In genomic region chr14:18300676-18301075, GRCm38 (mm10) we compare ENCODE assay signal across 18 mouse cellular contexts. TPM values are rescaled to one million over a fixed set of nuclear protein-coding genes. Genes with fewer than 3 reads are reported as not detected.
A peak's percentile ranks its signal among the peaks of the same experiment; 100 is the strongest.
DNase-seq lines count a peak whose midpoint lies in the region; ATAC-seq and TF ChIP-seq lines count a peak whose summit lies in the region.
"Had no signal": no experiment of that assay in that cellular context is flagged by ENCODE, and none has a peak within 500 bp of the region (broad histone marks: within the 10 kb centered on the region; RNA-seq: fewer than 3 reads in every experiment).

No protein-coding gene starts in this region.

- peaks cover 12% of the 10 kb centered on the region for H3K79me2 ChIP-seq in liver, adult 2 months (ENCODE audit: control insufficient read depth, insufficient read depth, low read length)

- H3K4me2 ChIP-seq in liver, embryonic 12.5 days: no peak overlapping the region
- H3K4me2 ChIP-seq: forebrain, embryonic 15.5 days; heart, embryonic 13.5 days had no signal

- no peak for DNase-seq in gastrocnemius, adult 2 months
- DNase-seq in gastrocnemius, postnatal 36 days: no peak
- peak; percentile 23 for DNase-seq in liver, adult 2 months (ENCODE audit: extremely low read depth, low read depth, low spot score)
- DNase-seq in ES-CJ7 (ENCODE audit: low read depth, low spot score): peak; percentile 19
- no peak for DNase-seq in spleen, adult 18-20 months
- no peak for DNase-seq in right cerebral cortex, postnatal 36 days (ENCODE audit: low spot score in 2 of 2)
- DNase-seq: cerebellum, adult 18-20 months; embryo, embryonic 11 days; gastrocnemius, postnatal 10 days; kidney, adult 18-20 months; lung, adult 2 months; right cerebral cortex, adult 18-20 months; thymus, adult 18-20 months had no signal

- peak; percentile 39 for TF ChIP-seq CTCF in gastrocnemius, adult 2 months (IDR thresholded peaks at IDR 0.05)
- no peak for TF ChIP-seq CTCF in liver, adult 2 months (IDR thresholded peaks at IDR 0.05; ENCODE audit: low read depth, low read length)

- H3K9me3 ChIP-seq in liver, embryonic 12.5 days (replicated peaks): no peaks in the 10 kb centered on the region
- H3K9me3 ChIP-seq: forebrain, embryonic 15.5 days; heart, embryonic 13.5 days; limb, embryonic 10.5 days had no signal

- H3K4me3 ChIP-seq in gastrocnemius, adult 2 months: no peak overlapping the region
- no peak overlapping the region for H3K4me3 ChIP-seq in liver, adult 2 months (ENCODE audit: insufficient read depth, low read depth, low read length)
- no peak overlapping the region for H3K4me3 ChIP-seq in liver, embryonic 12.5 days
- H3K4me3 ChIP-seq: forebrain, embryonic 15.5 days; heart, embryonic 13.5 days; limb, embryonic 10.5 days had no signal

- H3K4me1 ChIP-seq in liver, adult 2 months (ENCODE audit: control insufficient read depth, insufficient read depth, low read length): peaks cover 3% of the 10 kb centered on the region
- H3K4me1 ChIP-seq in liver, embryonic 12.5 days: peaks cover 19% of the 10 kb centered on the region
- H3K4me1 ChIP-seq: forebrain, embryonic 15.5 days; limb, embryonic 10.5 days had no signal

- 86% methylated on average over 2 of the region's 2 CpGs for WGBS in liver, adult 2 months
- 69% methylated on average over 2 of the region's 2 CpGs for WGBS in liver, embryonic 12.5 days (ENCODE audit: insufficient replicate concordance)

- ATAC-seq in liver, embryonic 12.5 days: no peak
- peak; percentile 52 for ATAC-seq in inflammation-experienced regulatory T-cells, adult 6 months
- ATAC-seq: forebrain, embryonic 15.5 days had no signal

- H3K9ac ChIP-seq in liver, adult 2 months (ENCODE audit: low read depth, low read length): no peak overlapping the region
- H3K9ac ChIP-seq in liver, embryonic 12.5 days: no peak overlapping the region
- H3K9ac ChIP-seq: forebrain, embryonic 15.5 days; heart, embryonic 13.5 days had no signal

- no peak for TF ChIP-seq POLR2A in liver, adult 2 months (IDR thresholded peaks at IDR 0.05; ENCODE audit: extremely low read depth, insufficient read depth, low read length)

- intact Hi-C loops in gastrocnemius, adult 2 months (cut with DNase I): no loop called here
- intact Hi-C loops in gastrocnemius, postnatal 36 days (cut with DNase I): no loop called here

- H3K27ac ChIP-seq in gastrocnemius, adult 2 months: peak overlapping the region; percentile 90; the same call in 1 of the 2 replicates
- H3K27ac ChIP-seq in liver, adult 2 months (replicated peaks; ENCODE audit: insufficient read depth, low read depth, low read length): no peak overlapping the region
- no peak overlapping the region for H3K27ac ChIP-seq in liver, embryonic 12.5 days
- H3K27ac ChIP-seq: forebrain, embryonic 15.5 days; heart, embryonic 13.5 days; limb, embryonic 10.5 days had no signal

- no peaks in the 10 kb centered on the region for H3K27me3 ChIP-seq in liver, adult 2 months (ENCODE audit: control insufficient read depth, insufficient read depth, low read length)
- no peaks in the 10 kb centered on the region for H3K27me3 ChIP-seq in liver, embryonic 12.5 days (replicated peaks)
- H3K27me3 ChIP-seq: forebrain, embryonic 15.5 days; heart, embryonic 13.5 days had no signal

- no peaks in the 10 kb centered on the region; the same call in 1 of the 2 replicates for H3K36me3 ChIP-seq in liver, adult 2 months (ENCODE audit: control insufficient read depth, insufficient read depth, low read length)
- peaks cover 13% of the 10 kb centered on the region; the same call in 1 of the 2 replicates for H3K36me3 ChIP-seq in liver, embryonic 12.5 days
- H3K36me3 ChIP-seq: forebrain, embryonic 15.5 days had no signal

RNA-seq across cellular contexts. Expression of gene Rpl15, which starts 29.5 kb away (rescaled TPM):
- total RNA-seq in gastrocnemius, adult 2 months (2021): 100 to 1,000 TPM; 519 to 581 TPM
- 100 to 1,000 TPM; 451 to 512 TPM for total RNA-seq in gastrocnemius, postnatal 36 days (2021)
- 138 and 173 TPM in 2 replicates for total RNA-seq in liver, adult 2 months (2014; rRNA removed)
- 169 and 170 TPM in 2 replicates for polyA plus RNA-seq in liver, adult 2 months (2012; rRNA removed)
- 393 and 396 TPM in 2 replicates for polyA plus RNA-seq in liver, embryonic 12.5 days (2016; fragmentation: Nextera tagmentation; extraction: Ambion mirVana)
- 1,000 to 10,000 TPM in 2 of 3 experiments, 100 to 1,000 TPM in 1; 763 to 1,029 (median 1,027) TPM for polyA plus RNA-seq in inflammation-experienced regulatory T-cells, adult 6 months (2017; shearing (Covaris generic))

RNA-seq across cellular contexts. Expression of gene Nkiras1, which starts 29.7 kb away (rescaled TPM):
- total RNA-seq in gastrocnemius, adult 2 months (2021): 10 to 100 TPM; 30.1 to 44.9 TPM
- 10 to 100 TPM; 27.7 to 31.9 TPM for total RNA-seq in gastrocnemius, postnatal 36 days (2021)
- total RNA-seq in liver, adult 2 months (2014; rRNA removed): 13.4 and 16.8 TPM in 2 replicates
- polyA plus RNA-seq in liver, adult 2 months (2012; rRNA removed): 6.4 and 7.5 TPM in 2 replicates
- 10.6 and 12.1 TPM in 2 replicates for polyA plus RNA-seq in liver, embryonic 12.5 days (2016; fragmentation: Nextera tagmentation; extraction: Ambion mirVana)
- polyA plus RNA-seq in inflammation-experienced regulatory T-cells, adult 6 months (2017; shearing (Covaris generic)): 10 to 100 TPM; 23.8 to 32.7 (median 27.0) TPM

RNA-seq across cellular contexts. Expression of gene Ube2e1, which starts 31.0 kb away (rescaled TPM):
- 10 to 100 TPM; 86.5 to 95.5 TPM for total RNA-seq in gastrocnemius, adult 2 months (2021)
- total RNA-seq in gastrocnemius, postnatal 36 days (2021): 100 to 1,000 TPM; 105 TPM
- 32.2 and 45.3 TPM in 2 replicates for total RNA-seq in liver, adult 2 months (2014; rRNA removed)
- 17.4 and 23.4 TPM in 2 replicates for polyA plus RNA-seq in liver, adult 2 months (2012; rRNA removed)
- 59.6 and 63.1 TPM in 2 replicates for polyA plus RNA-seq in liver, embryonic 12.5 days (2016; fragmentation: Nextera tagmentation; extraction: Ambion mirVana)
- polyA plus RNA-seq in inflammation-experienced regulatory T-cells, adult 6 months (2017; shearing (Covaris generic)): 10 to 100 TPM; 36.4 to 53.2 (median 52.3) TPM

Comparison
In these comparisons a context has a peak if more than half of its experiments do, and no peak if none do; other contexts are left out.
1. DNase-seq: peak in liver, adult 2 months (single experiment) and ES-CJ7 (single experiment); none in gastrocnemius, adult 2 months (single experiment), gastrocnemius, postnatal 36 days (0 of 2), spleen, adult 18-20 months (0 of 2) and right cerebral cortex, postnatal 36 days (0 of 2).